Mouse (Mus musculus) hindbrain, embryonic 14.5 days (tissue): Measurements from ENCODE around the gene Creb3l4. TPM values are rescaled to one million over a fixed set of nuclear protein-coding genes. Genes with fewer than 3 reads are reported as not detected.
A peak's percentile ranks its signal among the peaks of the same experiment; 100 is the strongest.

Source experiments
- ATAC-seq: fragments of 200-750 bp; cut with Nextera tagmentation; 2 replicates; pipeline ENCODE4 v1.8.0; 2017; ENCODE audit warnings: moderate number of reproducible peaks, mild to moderate bottlenecking, moderate TSS enrichment, moderate library complexity; ENCODE audit not compliant: low FRiP score
- DNase-seq: peaks from one replicate; pipeline ENCODE4 v3.0.0-alpha.2; 2015; ENCODE audit warnings: low spot score
- H3K27ac ChIP-seq: fragments of 300-500 bp; sonication (generic); 2 replicates; pipeline ENCODE4 v1.5.1; 2014; ENCODE audit warnings: mild to moderate bottlenecking, moderate library complexity
- H3K27me3 ChIP-seq: fragments of 300-500 bp; sonication (generic); 2 replicates; pipeline ENCODE4 v1.6.1; 2014; ENCODE audit warnings: mild to moderate bottlenecking, low read length, mixed read lengths; ENCODE audit not compliant: control insufficient read depth, insufficient read depth
- H3K36me3 ChIP-seq: fragments of 300-500 bp; sonication (generic); replicated peaks from 2 replicates; pipeline ENCODE4 v1.6.1; 2014; ENCODE audit not compliant: control insufficient read depth, insufficient read depth
- H3K4me1 ChIP-seq: fragments of 300-500 bp; sonication (generic); replicated peaks from 2 replicates; pipeline ENCODE4 v1.6.1; 2014; ENCODE audit warnings: antibody characterized with exemption, low read length, mixed read lengths; ENCODE audit not compliant: control insufficient read depth, insufficient read depth
- H3K4me2 ChIP-seq: fragments of 300-500 bp; sonication (generic); replicated peaks from 2 replicates; pipeline ENCODE4 v1.6.1; 2014; ENCODE audit warnings: mild to moderate bottlenecking, moderate library complexity
- H3K4me3 ChIP-seq: fragments of 300-500 bp; sonication (generic); replicated peaks from 2 replicates; pipeline ENCODE4 v1.5.1; 2014; ENCODE audit warnings: mild to moderate bottlenecking, low read length
- H3K9ac ChIP-seq: fragments of 300-500 bp; sonication (generic); 2 replicates; pipeline ENCODE4 v1.6.1; 2014
- H3K9me3 ChIP-seq: fragments of 300-500 bp; sonication (generic); 2 replicates; pipeline ENCODE4 v1.6.1; 2016; ENCODE audit warnings: low read length; ENCODE audit not compliant: control insufficient read depth
- WGBS: fragments of 180-500 bp; shearing (Covaris S2); extraction: QIAGEN DNeasy Blood & Tissue Kit; methylation state at CpG from one replicate; pipeline ENCODE4 v1.1.7; 2014; 5-methylcytosine and 5-hydroxymethylcytosine counted together
- polyA plus RNA-seq: library from polyadenylated mRNA; unstranded; fragments of >200 nt; fragmentation: Nextera tagmentation; extraction: Ambion mirVana; gene quantifications from 2 replicates; pipeline ENCODE4 v1.2.1, GENCODE M21; 2014

The Creb3l4 gene
- polyA plus RNA-seq, 1 experiment from 2014 or later = 1.8 TPM

DNA sequence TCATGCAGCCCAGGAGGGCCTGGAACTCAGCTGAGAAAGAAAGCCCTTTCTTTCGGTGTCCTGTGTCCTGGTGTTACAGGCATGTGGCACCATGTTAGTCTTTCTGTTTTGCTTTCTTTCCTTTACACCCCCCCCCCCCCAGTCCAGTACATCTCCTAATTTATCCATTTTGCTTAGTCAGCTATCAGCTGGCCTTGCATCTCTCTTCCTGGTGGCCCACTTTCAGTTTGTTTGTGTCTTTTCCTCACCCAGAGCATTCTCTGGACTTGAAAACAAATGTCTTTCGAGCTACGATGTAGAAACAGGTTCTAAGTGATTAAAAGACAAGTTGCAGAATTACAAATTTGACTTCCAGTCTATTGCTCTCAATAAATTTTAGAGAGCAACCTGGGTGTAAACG is 20.9 kb downstream of the Creb3l4 start:
- ATAC-seq (no peak), DNase-seq (no peak)
- Histone ChIP-seq H3K4me3 (no peak overlapping the region), H3K4me1 (peaks cover 6% of the 10 kb centered on the region; the same call in 1 of the 2 replicates), H3K9me3 (no peaks in the 10 kb centered on the region), H3K27me3 (no peaks in the 10 kb centered on the region), H3K27ac (no peak overlapping the region), H3K4me2 (no peak overlapping the region), H3K9ac (no peak overlapping the region), H3K36me3 (0 out of 2 replicates have a peak, but pooled peaks cover 6% of the 10 kb centered on the region)
- WGBS = 90% methylated on average over 4 of the region's 4 CpGs

DNA sequence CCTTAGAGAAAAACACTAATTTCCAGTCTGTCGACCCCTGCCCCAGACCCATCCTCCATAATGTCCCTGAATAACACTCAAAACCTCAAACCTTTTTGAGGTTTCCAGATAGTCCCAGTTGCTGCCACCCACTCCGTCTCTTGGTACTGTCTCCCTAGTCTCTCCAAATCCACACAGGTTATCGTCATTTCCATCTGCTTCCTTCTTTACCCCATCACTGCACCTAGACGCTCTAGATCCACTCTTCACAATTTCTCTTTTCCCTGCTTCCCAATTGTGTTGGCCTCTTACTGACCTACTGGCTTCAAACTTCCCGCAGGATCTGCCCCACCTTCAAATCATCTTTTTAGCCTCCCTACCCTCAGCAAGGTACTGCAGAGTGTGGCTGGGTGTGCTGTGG is 22.2 kb downstream of the Creb3l4 start:
- H3K4me2 ChIP-seq = peak overlapping the region; percentile 73
- H3K27me3 ChIP-seq = no peaks in the 10 kb centered on the region
- H3K4me1 ChIP-seq = peaks cover 6% of the 10 kb centered on the region; the same call in 1 of the 2 replicates
- no peak overlapping the region for H3K27ac ChIP-seq
- DNase-seq = no peak
- H3K36me3 ChIP-seq = 0 out of 2 replicates have a peak, but pooled peaks cover 6% of the 10 kb centered on the region
- H3K9ac ChIP-seq = no peak overlapping the region; the same call in 1 of the 2 replicates
- ATAC-seq = no peak
- H3K9me3 ChIP-seq = no peaks in the 10 kb centered on the region
- WGBS = 24% methylated on average over 5 of the region's 5 CpGs
- H3K4me3 ChIP-seq = peak overlapping the region; percentile 30

DNA sequence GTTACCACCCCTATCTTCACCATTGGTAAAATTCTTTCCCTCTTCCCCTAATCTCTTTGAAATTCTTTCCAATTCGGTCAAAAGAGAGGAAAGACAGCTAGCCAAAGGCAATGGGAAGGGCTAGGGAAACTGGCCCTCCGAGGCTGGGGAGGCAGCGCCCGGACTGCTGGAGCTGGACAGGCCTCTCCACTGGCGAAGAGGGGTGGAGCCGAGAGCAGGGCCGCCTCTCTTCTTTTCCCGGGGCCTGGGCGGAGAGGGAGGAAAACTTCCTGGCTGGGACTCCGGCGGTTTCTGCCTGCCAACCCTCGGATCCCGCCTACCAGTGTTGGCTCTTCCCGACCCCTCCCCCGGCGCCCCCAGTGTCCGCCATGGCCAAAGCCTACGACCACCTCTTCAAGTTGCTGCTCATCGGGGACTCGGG is 22.8 kb downstream of the Creb3l4 start:
- H3K27ac ChIP-seq = peak overlapping the region; percentile 29; the same call in 1 of the 2 replicates
- peak overlapping the region; percentile 30 for H3K4me3 ChIP-seq
- peak overlapping the region; percentile 73 for H3K4me2 ChIP-seq
- peaks cover 6% of the 10 kb centered on the region; the same call in 1 of the 2 replicates for H3K4me1 ChIP-seq
- H3K36me3 ChIP-seq = 0 out of 2 replicates have a peak, but pooled peaks cover 6% of the 10 kb centered on the region
- WGBS = 0% methylated on average over 20 of the region's 20 CpGs
- no peaks in the 10 kb centered on the region for H3K27me3 ChIP-seq
- DNase-seq = no peak
- H3K9me3 ChIP-seq = no peaks in the 10 kb centered on the region
- peak; percentile 72; the same call in 1 of the 2 replicates for ATAC-seq
- H3K9ac ChIP-seq = peak overlapping the region; percentile 53

GRCm38 (mm10) chr3:90220088-90220487 is 23.2 kb downstream of the Creb3l4 start:
- H3K4me2 ChIP-seq = peak overlapping the region; percentile 73
- H3K27ac ChIP-seq = peak overlapping the region; percentile 29; the same call in 1 of the 2 replicates
- WGBS = 13% methylated on average over 6 of the region's 6 CpGs
- peak overlapping the region; percentile 53; the same call in 1 of the 2 replicates for H3K9ac ChIP-seq
- H3K4me1 ChIP-seq = peaks cover 6% of the 10 kb centered on the region; the same call in 1 of the 2 replicates
- H3K4me3 ChIP-seq = peak overlapping the region; percentile 30
- H3K36me3 ChIP-seq = 0 out of 2 replicates have a peak, but pooled peaks cover 5% of the 10 kb centered on the region
- H3K27me3 ChIP-seq = no peaks in the 10 kb centered on the region
- no peaks in the 10 kb centered on the region for H3K9me3 ChIP-seq
- DNase-seq (peak; percentile 78), ATAC-seq (peak; percentile 59)

DNA sequence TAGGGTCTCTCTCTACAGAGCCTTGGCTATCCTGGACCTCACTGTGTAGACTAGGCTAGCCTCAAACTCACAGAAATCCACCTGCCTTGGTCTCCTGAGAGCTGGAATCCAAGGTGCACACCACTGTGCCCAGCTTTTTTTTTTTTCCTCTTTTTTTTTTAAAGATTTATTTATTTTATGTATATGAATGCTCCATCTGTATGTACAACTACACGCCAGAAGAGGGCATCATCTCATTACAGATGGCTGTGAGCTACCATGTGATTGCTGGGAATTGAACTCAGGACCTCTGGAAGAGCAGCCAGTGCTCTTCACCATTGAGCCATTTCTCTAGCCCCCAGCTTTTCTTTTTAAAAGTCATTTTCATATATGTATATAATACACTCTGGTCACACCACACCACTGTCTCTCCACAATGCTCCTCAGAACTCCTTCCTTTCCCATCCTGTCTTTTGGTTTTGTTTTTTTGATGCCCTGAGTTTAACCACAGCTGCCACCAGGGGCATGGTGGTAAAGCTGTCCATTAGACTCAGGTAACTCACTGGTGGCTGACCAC is 27.4 kb downstream of the Creb3l4 start:
- peaks cover 17% of the 10 kb centered on the region for H3K36me3 ChIP-seq
- no peak overlapping the region for H3K9ac ChIP-seq
- no peak overlapping the region for H3K4me2 ChIP-seq
- H3K4me3 ChIP-seq = no peak overlapping the region
- no peak overlapping the region for H3K27ac ChIP-seq
- peaks cover 24% of the 10 kb centered on the region for H3K4me1 ChIP-seq
- H3K9me3 ChIP-seq = no peaks in the 10 kb centered on the region
- ATAC-seq (no peak), DNase-seq (no peak)
- H3K27me3 ChIP-seq = no peaks in the 10 kb centered on the region
- WGBS = 42% methylated on average over 1 of the region's 1 CpGs

DNA sequence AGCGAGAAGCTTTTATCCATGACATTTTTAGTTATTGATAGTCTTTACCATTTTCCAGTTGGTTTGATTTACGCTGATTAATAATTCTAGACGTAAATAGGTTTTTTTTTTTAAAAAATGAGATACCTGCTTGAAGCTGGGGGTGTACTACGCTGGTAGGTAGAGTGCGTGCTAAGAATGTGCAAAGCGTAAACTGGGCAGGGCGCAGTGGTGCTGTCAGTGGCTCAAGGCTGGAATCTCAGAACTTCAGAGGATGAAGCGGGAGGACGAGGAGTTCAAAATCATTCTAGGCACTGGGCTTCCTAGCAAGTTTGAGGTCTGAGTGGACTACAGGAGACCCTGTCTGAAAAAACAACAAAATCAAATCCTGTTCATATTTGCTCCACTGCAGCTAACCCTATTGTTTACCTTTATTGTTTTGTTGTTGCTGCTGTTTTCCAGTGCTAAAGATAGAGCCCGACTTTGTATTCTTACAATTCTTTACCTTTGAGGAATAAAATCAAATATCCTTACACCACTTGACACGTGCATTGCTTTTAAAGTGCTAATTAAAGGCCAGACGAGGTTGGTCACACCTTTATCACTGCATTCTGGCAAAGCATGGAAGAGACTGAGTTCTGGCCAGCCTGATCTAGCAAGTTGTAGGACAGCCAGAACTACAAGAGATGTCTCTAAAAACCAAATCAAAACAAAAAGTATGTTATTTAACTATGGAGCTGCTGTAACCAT is 29.2 kb downstream of the Creb3l4 start:
- no peaks in the 10 kb centered on the region for H3K9me3 ChIP-seq
- H3K4me2 ChIP-seq = peak overlapping the region; percentile 69
- whole genome bisulfite sequencing = 11% methylated on average over 12 of the region's 12 CpGs
- DNase-seq = peak; percentile 44
- ATAC-seq = peak; percentile 47; the same call in 1 of the 2 replicates
- peaks cover 35% of the 10 kb centered on the region for H3K36me3 ChIP-seq
- peak overlapping the region; percentile 48 for H3K9ac ChIP-seq
- H3K27me3 ChIP-seq = no peaks in the 10 kb centered on the region
- H3K27ac ChIP-seq = peak overlapping the region; percentile 89
- peaks cover 18% of the 10 kb centered on the region for H3K4me1 ChIP-seq
- H3K4me3 ChIP-seq = peak overlapping the region; percentile 68

- no peaks in the 10 kb centered on the region for H3K27me3 ChIP-seq
- peak within 1 kb of the TSS; percentile 79 for H3K4me2 ChIP-seq
- peaks cover 42% of the 10 kb centered on the region for H3K36me3 ChIP-seq
- no peaks in the 10 kb centered on the region for H3K9me3 ChIP-seq
- peak within 1 kb of the TSS; percentile 88 for H3K9ac ChIP-seq
- under 1% methylated on average over 42 of the region's 42 CpGs for WGBS
- DNase-seq (peak; percentile 96), ATAC-seq (peak; percentile 96)
- H3K4me3 ChIP-seq = peak within 1 kb of the TSS; percentile 68
- peak within 1 kb of the TSS; percentile 89 for H3K27ac ChIP-seq
- peaks cover 18% of the 10 kb centered on the region for H3K4me1 ChIP-seq
These were observed 29.9 kb downstream of the Creb3l4 start, which contains the start of the genes Rps27 and Rab13 for GRCm38 (mm10) chr3:90213377-90213866. Gene Rps27, minus strand, starts transcription at chr3:90213651. Gene Rab13, plus strand, starts transcription at chr3:90213695.

DNA sequence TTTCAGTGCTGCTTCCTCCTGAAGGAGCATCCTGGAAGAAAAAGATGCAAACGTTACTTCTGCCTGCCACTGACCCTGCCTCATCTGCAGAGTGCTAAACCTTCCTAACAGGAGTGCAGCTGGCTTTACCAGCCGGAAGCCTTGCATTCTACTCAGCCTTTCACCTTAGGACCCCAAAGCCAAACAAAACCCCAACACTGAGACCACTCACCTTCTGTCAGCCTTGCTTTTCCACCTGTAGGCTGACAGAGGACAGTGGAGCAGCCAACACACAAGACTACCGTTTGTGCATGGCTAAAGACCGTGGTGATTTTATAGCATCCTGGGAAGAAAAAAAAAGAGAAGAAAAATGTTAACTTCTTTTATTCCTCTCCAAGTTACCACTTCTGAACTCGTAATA is 30.6 kb downstream of the Creb3l4 start:
- DNase-seq = no peak
- H3K9ac ChIP-seq = peak overlapping the region; percentile 88
- 20% methylated on average over 5 of the region's 5 CpGs for WGBS
- no peaks in the 10 kb centered on the region for H3K27me3 ChIP-seq
- no peaks in the 10 kb centered on the region for H3K9me3 ChIP-seq
- peaks cover 18% of the 10 kb centered on the region for H3K4me1 ChIP-seq
- H3K4me2 ChIP-seq = peak overlapping the region; percentile 79
- H3K36me3 ChIP-seq = peaks cover 49% of the 10 kb centered on the region
- H3K4me3 ChIP-seq = peak overlapping the region; percentile 68
- ATAC-seq = no peak
- 0 out of 2 replicates have a peak overlapping the region, but pooled peaks have one; percentile 89 for H3K27ac ChIP-seq
